Mouse (Mus musculus) lung, embryonic 16.5 days (tissue): ENCODE measurements around the gene Nipal3. TPM values are rescaled to one million over a fixed set of nuclear protein-coding genes. Genes with fewer than 3 reads are reported as not detected.

Experiments used
- ATAC-seq: fragments of 200-750 bp; cut with Nextera tagmentation; 2 replicates; pipeline ENCODE4 v1.8.0; 2017; ENCODE audit warnings: low read depth, mild to moderate bottlenecking, moderate library complexity
- H3K27ac ChIP-seq: fragments of 300-500 bp; sonication (generic); 2 replicates; pipeline ENCODE4 v1.5.1; 2014; ENCODE audit warnings: mild to moderate bottlenecking, control low read depth, low read length
- H3K27me3 ChIP-seq: fragments of 300-500 bp; sonication (generic); 2 replicates; pipeline ENCODE4 v1.6.1; 2014; ENCODE audit warnings: low read depth, low read length, mixed read lengths; ENCODE audit not compliant: control insufficient read depth, insufficient read depth
- H3K36me3 ChIP-seq: fragments of 300-500 bp; sonication (generic); 2 replicates; pipeline ENCODE4 v1.6.1; 2014; ENCODE audit warnings: low read length; ENCODE audit not compliant: control insufficient read depth, insufficient read depth
- H3K4me1 ChIP-seq: fragments of 300-500 bp; sonication (generic); replicated peaks from 2 replicates; pipeline ENCODE4 v1.6.1; 2014; ENCODE audit warnings: low read length, mixed read lengths; ENCODE audit not compliant: control insufficient read depth, insufficient read depth
- H3K4me2 ChIP-seq: fragments of 300-500 bp; sonication (generic); 2 replicates; pipeline ENCODE4 v1.6.1; 2014; ENCODE audit warnings: low read depth, low read length, control low read depth
- H3K4me3 ChIP-seq: fragments of 300-500 bp; sonication (generic); 2 replicates; pipeline ENCODE4 v1.5.1; 2014; ENCODE audit warnings: mild to moderate bottlenecking, low read length, control low read depth
- H3K9ac ChIP-seq: fragments of 300-500 bp; sonication (generic); 2 replicates; pipeline ENCODE4 v1.6.1; 2014; ENCODE audit warnings: low read length, control low read depth
- H3K9me3 ChIP-seq: fragments of 300-500 bp; sonication (generic); 2 replicates; pipeline ENCODE4 v1.6.1; 2016; ENCODE audit warnings: low read length; ENCODE audit not compliant: control insufficient read depth
- WGBS: fragments of 180-500 bp; shearing (Covaris S2); extraction: QIAGEN DNeasy Blood & Tissue Kit; methylation state at CpG from one replicate; pipeline ENCODE4 v1.1.7; 2014; 5-methylcytosine and 5-hydroxymethylcytosine counted together
- polyA plus RNA-seq: library from polyadenylated mRNA; unstranded; fragments of >200 nt; fragmentation: Nextera tagmentation; extraction: Ambion mirVana; gene quantifications from 2 replicates; pipeline ENCODE4 v1.2.1, GENCODE M21; 2015

The Nipal3 gene
- polyA plus RNA-seq, 1 experiment from 2014 or later: 4.8 TPM

- H3K9ac ChIP-seq: no peak overlapping the region
Observed at GRCm38 (mm10) chr4:135526039-135526710, 31.3 kb upstream of the Nipal3 start.

GRCm38 (mm10) chr4:135525057-135525456 is 30.2 kb upstream of the Nipal3 start:
- no peak for ATAC-seq
- Histone ChIP-seq H3K4me3 (no peak overlapping the region), H3K4me2 (no peak overlapping the region), H3K9ac (no peak overlapping the region), H3K36me3 (no peaks in the 10 kb centered on the region), H3K9me3 (no peaks in the 10 kb centered on the region), H3K27ac (peak overlapping the region; percentile 63; the same call in 1 of the 2 replicates), H3K4me1 (peaks cover 15% of the 10 kb centered on the region), H3K27me3 (no peaks in the 10 kb centered on the region)
- 61% methylated on average over 12 of the region's 12 CpGs for WGBS

More at GRCm38 (mm10) chr4:135526039-135526710, 31.3 kb upstream of the Nipal3 start:
- H3K4me2 ChIP-seq: no peak overlapping the region
- no peaks in the 10 kb centered on the region for H3K27me3 ChIP-seq
- no peak for ATAC-seq
- H3K27ac ChIP-seq: no peak overlapping the region
- peaks cover 15% of the 10 kb centered on the region for H3K4me1 ChIP-seq
- H3K36me3 ChIP-seq: no peaks in the 10 kb centered on the region
- no peak overlapping the region for H3K4me3 ChIP-seq
- H3K9me3 ChIP-seq: no peaks in the 10 kb centered on the region; the same call in 1 of the 2 replicates
- 34% methylated on average over 14 of the region's 14 CpGs for WGBS

DNA sequence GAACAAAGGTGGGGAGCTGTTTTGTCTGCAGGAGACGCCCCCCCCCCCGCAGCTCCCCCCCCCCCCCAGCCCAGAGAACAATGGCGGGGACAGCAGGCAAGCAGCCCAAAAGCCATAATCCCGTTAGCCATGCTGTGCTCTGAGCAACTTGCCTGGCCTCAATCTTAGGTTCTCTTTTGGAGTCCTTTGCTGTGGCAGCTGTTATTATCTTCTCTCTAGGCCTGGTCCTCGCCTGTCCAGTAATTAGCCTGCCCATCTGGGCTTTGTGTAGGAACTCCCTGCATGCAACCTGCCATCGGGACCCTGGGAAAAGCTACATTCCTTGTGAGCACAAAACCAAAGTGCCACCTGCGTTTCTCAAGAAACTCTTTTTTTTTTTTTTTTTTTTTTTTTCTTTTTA is 29.1 kb upstream of the Nipal3 start:
- Histone ChIP-seq H3K27ac (peak overlapping the region; percentile 72), H3K9ac (no peak overlapping the region), H3K27me3 (no peaks in the 10 kb centered on the region), H3K4me3 (no peak overlapping the region), H3K4me1 (peaks cover 15% of the 10 kb centered on the region), H3K4me2 (no peak overlapping the region), H3K9me3 (no peaks in the 10 kb centered on the region), H3K36me3 (no peaks in the 10 kb centered on the region)
- WGBS: 16% methylated on average over 6 of the region's 7 CpGs
- peak; percentile 18; the same call in 1 of the 2 replicates for ATAC-seq

DNA sequence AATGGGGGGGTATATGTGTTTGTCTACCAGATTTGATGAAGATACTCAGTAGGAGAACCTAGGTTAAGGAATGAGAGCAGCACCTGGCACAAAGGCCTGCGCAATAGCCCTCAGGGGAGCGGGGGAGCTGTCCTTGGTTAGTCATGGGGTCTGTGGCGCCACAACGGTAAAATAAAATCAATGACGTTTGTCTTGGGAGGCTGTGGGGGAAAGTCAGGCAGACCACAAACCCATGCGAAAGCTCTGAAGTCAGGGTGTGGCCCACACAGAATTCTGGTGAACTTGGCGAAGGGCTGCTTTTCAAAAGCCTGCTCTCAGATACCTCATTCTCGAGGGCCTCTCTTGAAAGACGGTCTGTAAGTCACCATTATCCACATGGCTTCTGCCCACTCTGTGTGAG is 25.6 kb upstream of the Nipal3 start:
- peaks cover 8% of the 10 kb centered on the region for H3K4me1 ChIP-seq
- no peaks in the 10 kb centered on the region for H3K36me3 ChIP-seq
- no peaks in the 10 kb centered on the region for H3K9me3 ChIP-seq
- no peak for ATAC-seq
- H3K27ac ChIP-seq: no peak overlapping the region
- 64% methylated on average over 9 of the region's 9 CpGs for WGBS
- H3K4me3 ChIP-seq: no peak overlapping the region
- H3K27me3 ChIP-seq: no peaks in the 10 kb centered on the region
- H3K4me2 ChIP-seq: no peak overlapping the region
- no peak overlapping the region for H3K9ac ChIP-seq

DNA sequence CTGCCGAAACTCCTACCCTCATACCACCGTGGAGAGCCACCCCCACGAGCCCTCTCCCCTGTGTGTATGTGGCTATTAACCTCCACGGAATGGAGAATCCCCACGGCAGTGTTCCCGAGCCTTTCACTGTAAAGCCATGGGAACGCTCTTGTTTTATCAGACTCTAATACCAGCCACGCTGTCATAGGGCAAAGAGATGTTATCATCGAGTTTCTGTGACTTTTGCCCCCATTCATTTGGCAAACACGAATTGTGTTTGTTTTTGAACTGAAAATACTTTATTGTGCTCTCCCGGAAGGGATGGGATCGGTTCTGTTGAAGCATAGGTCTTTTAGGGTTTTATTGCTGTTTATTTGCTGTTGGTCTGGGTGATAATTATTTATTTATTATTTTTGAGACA is 23.3 kb upstream of the Nipal3 start:
- Histone ChIP-seq H3K4me3 (no peak overlapping the region), H3K27ac (no peak overlapping the region), H3K27me3 (no peaks in the 10 kb centered on the region), H3K4me2 (no peak overlapping the region), H3K9me3 (no peaks in the 10 kb centered on the region), H3K9ac (no peak overlapping the region), H3K4me1 (no peaks in the 10 kb centered on the region; the same call in 1 of the 2 replicates), H3K36me3 (no peaks in the 10 kb centered on the region)
- ATAC-seq: no peak
- 67% methylated on average over 12 of the region's 12 CpGs for WGBS

- no peak overlapping the region for H3K9ac ChIP-seq
- H3K36me3 ChIP-seq: no peaks in the 10 kb centered on the region
- H3K4me2 ChIP-seq: no peak overlapping the region
- ATAC-seq: peak; percentile 75
- no peaks in the 10 kb centered on the region for H3K27me3 ChIP-seq
- no peaks in the 10 kb centered on the region for H3K9me3 ChIP-seq
- no peaks in the 10 kb centered on the region; the same call in 1 of the 2 replicates for H3K4me1 ChIP-seq
- no peak overlapping the region for H3K4me3 ChIP-seq
- WGBS: 45% methylated on average over 15 of the region's 15 CpGs
- peak overlapping the region; percentile 61 for H3K27ac ChIP-seq
Observed at GRCm38 (mm10) chr4:135516351-135517316, 21.8 kb upstream of the Nipal3 start.

DNA sequence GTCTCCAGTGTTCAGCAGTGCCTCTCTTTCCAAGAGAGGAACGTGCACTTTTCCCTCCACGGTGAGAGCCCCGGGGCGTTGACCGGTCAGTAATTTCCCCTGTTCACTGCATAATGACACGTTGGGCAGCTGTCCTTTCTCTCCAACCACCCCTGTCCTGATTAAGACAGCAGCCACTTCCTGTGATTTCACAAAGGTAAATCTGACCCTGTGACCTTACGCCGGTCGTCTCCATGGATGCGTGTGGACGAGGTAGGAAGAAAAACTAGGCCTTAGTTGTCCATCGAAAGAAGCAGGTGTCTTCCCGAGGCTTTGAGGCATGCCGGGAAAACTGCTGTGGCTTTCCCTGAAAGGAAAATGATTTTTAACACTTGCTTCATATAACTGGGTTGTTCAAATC is 20.1 kb upstream of the Nipal3 start:
- no peak overlapping the region for H3K4me2 ChIP-seq
- no peak for ATAC-seq
- H3K4me3 ChIP-seq: no peak overlapping the region
- H3K36me3 ChIP-seq: no peaks in the 10 kb centered on the region
- H3K4me1 ChIP-seq: no peaks in the 10 kb centered on the region; the same call in 1 of the 2 replicates
- H3K27ac ChIP-seq: no peak overlapping the region
- no peaks in the 10 kb centered on the region for H3K27me3 ChIP-seq
- 50% methylated on average over 14 of the region's 14 CpGs for WGBS
- H3K9me3 ChIP-seq: no peaks in the 10 kb centered on the region
- H3K9ac ChIP-seq: no peak overlapping the region

- Histone ChIP-seq H3K27me3 (no peaks in the 10 kb centered on the region), H3K4me2 (no peak overlapping the region), H3K4me3 (no peak overlapping the region), H3K36me3 (no peaks in the 10 kb centered on the region), H3K4me1 (no peaks in the 10 kb centered on the region; the same call in 1 of the 2 replicates), H3K9ac (no peak overlapping the region), H3K27ac (no peak overlapping the region), H3K9me3 (no peaks in the 10 kb centered on the region)
- 87% methylated on average over 7 of the region's 7 CpGs for WGBS
- ATAC-seq: no peak
Observed at GRCm38 (mm10) chr4:135513865-135514264, 19.0 kb upstream of the Nipal3 start.

DNA sequence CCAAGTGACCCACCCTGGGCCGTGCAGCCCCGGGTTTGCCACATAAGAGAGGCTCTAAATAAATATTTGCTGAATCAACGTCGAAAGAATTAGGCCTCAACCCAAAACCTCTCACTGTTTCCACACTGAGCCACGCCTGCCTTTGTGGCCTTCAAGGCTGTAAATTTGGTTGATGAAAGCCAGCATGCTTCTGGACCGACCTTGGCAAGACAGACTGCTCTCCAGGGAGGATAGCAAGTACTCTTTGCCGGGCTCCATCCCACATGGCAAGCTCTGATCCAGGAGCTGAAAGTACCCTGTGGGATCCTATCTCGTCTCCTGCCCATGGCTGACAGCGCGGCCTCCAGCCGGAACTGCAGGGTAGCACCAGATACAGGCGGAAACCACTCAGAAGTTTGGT is 14.7 kb upstream of the Nipal3 start:
- H3K4me2 ChIP-seq: no peak overlapping the region
- H3K4me1 ChIP-seq: peaks cover 5% of the 10 kb centered on the region; the same call in 1 of the 2 replicates
- 55% methylated on average over 12 of the region's 12 CpGs for WGBS
- no peaks in the 10 kb centered on the region for H3K27me3 ChIP-seq
- no peak overlapping the region for H3K27ac ChIP-seq
- no peak overlapping the region for H3K9ac ChIP-seq
- H3K9me3 ChIP-seq: no peaks in the 10 kb centered on the region
- H3K4me3 ChIP-seq: no peak overlapping the region
- ATAC-seq: no peak
- H3K36me3 ChIP-seq: no peaks in the 10 kb centered on the region
